Mouse (Mus musculus) small intestine, adult 2 months (tissue): Measurements from ENCODE around the gene Chchd4. TPM values are rescaled to one million over a fixed set of nuclear protein-coding genes. Genes with fewer than 3 reads are reported as not detected.
A peak's percentile ranks its signal among the peaks of the same experiment; 100 is the strongest.

Source experiments
- H3K27ac ChIP-seq: fragments of 200-500 bp; 2 replicates; pipeline ENCODE4 v1.5.1; 2012; ENCODE audit warnings: low read depth, low read length, control low read depth, inconsistent platforms; ENCODE audit not compliant: insufficient read depth
- H3K27me3 ChIP-seq: fragments of 200-500 bp; 2 replicates; pipeline ENCODE4 v1.6.1; 2012; ENCODE audit warnings: mild to moderate bottlenecking, moderate library complexity, low read length, inconsistent platforms; ENCODE audit not compliant: control insufficient read depth, insufficient read depth
- H3K36me3 ChIP-seq: fragments of 200-500 bp; 2 replicates; pipeline ENCODE4 v1.6.1; 2012; ENCODE audit warnings: mild to moderate bottlenecking, low read length, control low read depth, inconsistent platforms; ENCODE audit not compliant: control insufficient read depth, insufficient read depth
- H3K4me1 ChIP-seq: fragments of 200-500 bp; 2 replicates; pipeline ENCODE4 v1.6.1; 2012; ENCODE audit warnings: low read length, inconsistent platforms, mixed read lengths; ENCODE audit not compliant: control insufficient read depth, insufficient read depth, insufficient read length
- H3K4me3 ChIP-seq: fragments of 200-500 bp; 2 replicates; pipeline ENCODE4 v1.5.1; 2012; ENCODE audit warnings: low read depth, mild to moderate bottlenecking, control low read depth, inconsistent platforms, low read length, moderate library complexity
- CTCF ChIP-seq: fragments of 200-500 bp; IDR thresholded peaks from 2 replicates; pipeline ENCODE4 v1.5.1; 2012; ENCODE audit warnings: low read depth, mild to moderate bottlenecking, control low read depth, inconsistent platforms, low read length, moderate library complexity, mixed read lengths; ENCODE audit not compliant: insufficient replicate concordance, insufficient read length; ENCODE audit errors: extremely low read depth
- POLR2A ChIP-seq: fragments of 200-500 bp; IDR thresholded peaks from 2 replicates; pipeline ENCODE4 v1.6.1; 2012; ENCODE audit warnings: low read depth, mild to moderate bottlenecking, control low read depth, inconsistent platforms, low read length, moderate library complexity
- WGBS: fragments of 180-500 bp; shearing (Covaris S2); methylation state at CpG from one replicate; pipeline ENCODE4 v1.1.7; 2018; 5-methylcytosine and 5-hydroxymethylcytosine counted together
- polyA plus RNA-seq: library from polyadenylated mRNA; depleted of rRNA; stranded (reverse); fragments of >200 nt; gene quantifications from 2 replicates; pipeline ENCODE4 v1.2.3, GENCODE M21; 2012; rRNA removed

Chchd4 gene
- 4.3 and 6.2 TPM in 2 replicates for polyA plus RNA-seq

- Histone ChIP-seq H3K4me3 (peak within 1 kb of the TSS; percentile 80), H3K4me1 (peaks cover 9% of the 10 kb centered on the region), H3K27me3 (no peaks in the 10 kb centered on the region), H3K27ac (peak within 1 kb of the TSS; percentile 65), H3K36me3 (peaks cover 11% of the 10 kb centered on the region)
- TF ChIP-seq POLR2A = peak; percentile 50; the same call in 1 of the 2 replicates
- no peak for TF ChIP-seq CTCF
- under 1% methylated on average over 74 of the region's 74 CpGs for WGBS
Observed at GRCm38 (mm10) chr6:91472868-91473804, at the start of gene Chchd4, which contains the start of gene Tmem43. Gene Chchd4 (minus strand): TSS chr6:91473546. Gene Tmem43 (plus strand): TSS chr6:91473703.

- peaks cover 48% of the 10 kb centered on the region for H3K36me3 ChIP-seq
- peaks cover 3% of the 10 kb centered on the region; the same call in 1 of the 2 replicates for H3K4me1 ChIP-seq
- TF ChIP-seq CTCF (no peak), POLR2A (no peak)
- 88% methylated on average over 5 of the region's 5 CpGs for WGBS
- no peak overlapping the region for H3K27ac ChIP-seq
- H3K4me3 ChIP-seq = no peak overlapping the region
- no peaks in the 10 kb centered on the region for H3K27me3 ChIP-seq
Observed at GRCm38 (mm10) chr6:91522816-91523215, 49.5 kb upstream of the Chchd4 start.

- no peak overlapping the region for H3K4me3 ChIP-seq
- H3K36me3 ChIP-seq = peaks cover 50% of the 10 kb centered on the region
- no peak overlapping the region for H3K27ac ChIP-seq
- 78% methylated on average over 7 of the region's 7 CpGs for WGBS
- no peaks in the 10 kb centered on the region for H3K27me3 ChIP-seq
- peaks cover 5% of the 10 kb centered on the region; the same call in 1 of the 2 replicates for H3K4me1 ChIP-seq
- TF ChIP-seq CTCF = no peak
- TF ChIP-seq POLR2A = no peak
Observed at GRCm38 (mm10) chr6:91518454-91519020, 45.2 kb upstream of the Chchd4 start.

GRCm38 (mm10) chr6:91515545-91516449 is 42.5 kb upstream of the Chchd4 start, which contains the start of the genes Xpc and Lsm3:
Gene Xpc (minus strand): TSS chr6:91515888.
Gene Lsm3 (plus strand): TSS chr6:91515928.
- peak within 1 kb of the TSS; percentile 81 for H3K4me3 ChIP-seq
- peak within 1 kb of the TSS; percentile 55 for H3K27ac ChIP-seq
- peaks cover 5% of the 10 kb centered on the region; the same call in 1 of the 2 replicates for H3K4me1 ChIP-seq
- under 1% methylated on average over 80 of the region's 80 CpGs for WGBS
- no peak for TF ChIP-seq CTCF
- peak; percentile 35 for TF ChIP-seq POLR2A
- no peaks in the 10 kb centered on the region for H3K27me3 ChIP-seq
- H3K36me3 ChIP-seq = peaks cover 27% of the 10 kb centered on the region

GRCm38 (mm10) chr6:91514737-91515362 is 41.5 kb upstream of the Chchd4 start:
- H3K27me3 ChIP-seq = no peaks in the 10 kb centered on the region
- H3K27ac ChIP-seq = peak overlapping the region; percentile 48
- WGBS = 14% methylated on average over 10 of the region's 10 CpGs
- peaks cover 5% of the 10 kb centered on the region; the same call in 1 of the 2 replicates for H3K4me1 ChIP-seq
- H3K4me3 ChIP-seq = peak overlapping the region; percentile 81
- peaks cover 17% of the 10 kb centered on the region for H3K36me3 ChIP-seq
- no peak for TF ChIP-seq CTCF
- TF ChIP-seq POLR2A = no peak

GRCm38 (mm10) chr6:91514135-91514534 is 40.8 kb upstream of the Chchd4 start:
- H3K27me3 ChIP-seq = no peaks in the 10 kb centered on the region
- TF ChIP-seq POLR2A (no peak), CTCF (no peak)
- no peak overlapping the region for H3K4me3 ChIP-seq
- H3K27ac ChIP-seq = no peak overlapping the region
- H3K36me3 ChIP-seq = peaks cover 14% of the 10 kb centered on the region
- H3K4me1 ChIP-seq = peaks cover 5% of the 10 kb centered on the region; the same call in 1 of the 2 replicates
